Mouse (Mus musculus) ES-Bruce4 (cell line): ENCODE measurements around the gene Fam229a.

ENCODE experiments used
- CTCF ChIP-seq: IDR thresholded peaks from one replicate; pipeline ENCODE4 v1.8.1; 2011; ENCODE audit warnings: low read depth, low read length
- EP300 ChIP-seq: IDR thresholded peaks from 2 replicates; pipeline ENCODE4 v1.6.1; 2011; ENCODE audit warnings: low read depth, low read length; ENCODE audit not compliant: insufficient read depth
- POLR2A ChIP-seq: IDR thresholded peaks from one replicate; pipeline ENCODE4 v1.8.1; 2011; ENCODE audit warnings: low read length; ENCODE audit not compliant: insufficient read depth

- TF ChIP-seq CTCF (no peak), EP300 (no peak), POLR2A (no peak)
These were observed 8.0 kb downstream of the Fam229a start for GRCm38 (mm10) chr4:129498941-129499340.
